Mouse (Mus musculus) forebrain, postnatal 0 days (tissue): ENCODE data around the gene Tob2. TPM values are rescaled to one million over a fixed set of nuclear protein-coding genes. Genes with fewer than 3 reads are reported as not detected.

ENCODE experiments used
- ATAC-seq: fragments of 200-750 bp; cut with Nextera tagmentation; 2 replicates; pipeline ENCODE4 v1.8.0; 2017; ENCODE audit warnings: mild to moderate bottlenecking, moderate library complexity
- DNase-seq: peaks from one replicate; pipeline ENCODE4 v3.0.0-alpha.2; 2015
- H3K27ac ChIP-seq: fragments of 300-500 bp; sonication (generic); 2 replicates; pipeline ENCODE4 v1.5.1; 2014; ENCODE audit warnings: low read depth, mild to moderate bottlenecking, antibody characterized with exemption, low read length, moderate library complexity, mixed read lengths
- H3K27me3 ChIP-seq: fragments of 300-500 bp; sonication (generic); 2 replicates; pipeline ENCODE4 v1.6.1; 2014; ENCODE audit warnings: mild to moderate bottlenecking, low read length, mixed read lengths; ENCODE audit not compliant: insufficient read depth
- H3K36me3 ChIP-seq: fragments of 300-500 bp; sonication (generic); 2 replicates; pipeline ENCODE4 v1.6.1; 2014; ENCODE audit warnings: mild to moderate bottlenecking, moderate library complexity; ENCODE audit not compliant: insufficient read depth
- H3K4me1 ChIP-seq: fragments of 300-500 bp; sonication (generic); 2 replicates; pipeline ENCODE4 v1.6.1; 2014; ENCODE audit warnings: antibody characterized with exemption; ENCODE audit not compliant: insufficient read depth
- H3K4me2 ChIP-seq: fragments of 300-500 bp; sonication (generic); 2 replicates; pipeline ENCODE4 v1.6.1; 2014; ENCODE audit warnings: low read depth, mild to moderate bottlenecking, moderate library complexity
- H3K4me3 ChIP-seq: fragments of 300-500 bp; sonication (generic); 2 replicates; pipeline ENCODE4 v1.5.1; 2014; ENCODE audit warnings: low read depth, low read length, mixed read lengths
- H3K9ac ChIP-seq: fragments of 300-500 bp; sonication (generic); 2 replicates; pipeline ENCODE4 v1.6.1; 2014; ENCODE audit warnings: mild to moderate bottlenecking
- H3K9me3 ChIP-seq: fragments of 300-500 bp; sonication (generic); 2 replicates; pipeline ENCODE4 v1.6.1; 2016; ENCODE audit warnings: low read length
- CTCF ChIP-seq: sonication (generic); IDR thresholded peaks from 2 replicates; pipeline ENCODE4 v1.5.1; 2016; ENCODE audit warnings: antibody characterized with exemption, control low read depth, low read depth
- whole genome bisulfite sequencing: fragments of 180-500 bp; shearing (Covaris S2); extraction: QIAGEN DNeasy Blood & Tissue Kit; methylation state at CpG from one replicate; pipeline ENCODE4 v1.1.7; 2014; 5-methylcytosine and 5-hydroxymethylcytosine counted together
- polyA plus RNA-seq: library from polyadenylated mRNA; unstranded; fragments of >200 nt; fragmentation: Nextera tagmentation; extraction: Ambion mirVana; gene quantifications from 2 replicates; pipeline ENCODE4 v1.2.1, GENCODE M21; 2015
- total RNA-seq: library from RNA; depleted of rRNA; stranded (reverse); fragments of >200 nt; gene quantifications from 2 replicates; pipeline ENCODE4 v1.2.3, GENCODE M21; 2014

Tob2 gene
- total and polyA plus RNA-seq, 2 experiments from 2014 or later, result 11.4 to 13.0 TPM

DNA sequence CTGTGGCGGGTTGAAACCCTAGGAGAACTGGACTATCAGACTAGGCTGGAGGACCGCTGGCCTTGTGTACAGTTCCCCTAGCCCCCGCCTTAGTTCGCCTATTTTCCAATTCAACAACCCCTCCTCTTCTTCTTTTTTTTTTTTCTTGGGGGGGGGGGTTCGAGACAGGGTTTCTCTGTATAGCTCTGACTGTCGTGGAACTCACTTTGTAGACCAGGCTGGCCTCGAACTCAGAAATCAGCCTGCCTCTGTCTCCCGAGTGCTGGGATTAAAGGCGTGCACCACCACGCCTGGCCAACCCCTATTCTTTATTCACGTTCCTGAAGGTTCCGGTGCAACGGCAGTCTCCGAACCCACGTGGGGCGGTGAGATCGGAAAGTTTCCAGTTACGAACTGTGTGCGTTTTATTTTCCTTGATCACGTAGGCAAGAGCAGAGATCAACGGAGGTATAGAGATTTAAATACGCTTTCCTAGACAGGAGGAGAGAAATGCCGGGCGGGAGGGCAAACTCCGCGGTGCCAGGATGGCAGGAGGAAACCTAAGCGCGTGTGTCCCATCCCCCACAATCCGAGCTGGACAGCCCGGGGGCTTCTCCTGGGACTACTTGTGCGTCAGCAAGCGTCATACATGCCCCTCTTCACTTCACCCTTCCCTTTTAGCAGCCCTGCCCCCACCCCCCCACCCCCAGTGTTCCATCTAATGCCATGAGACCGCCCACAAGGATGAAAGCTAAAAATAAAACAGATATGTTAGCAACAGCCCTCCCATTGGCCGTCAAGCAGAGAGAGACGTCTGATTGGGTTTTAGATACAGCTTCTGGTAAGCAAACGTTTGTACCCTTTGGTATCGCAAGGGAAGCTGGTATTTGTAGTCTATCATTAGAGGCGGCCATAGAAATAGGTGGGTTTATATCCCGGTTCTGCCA, 997 bp upstream of the Tob2 start:
- peaks cover 7% of the 10 kb centered on the region; the same call in 1 of the 2 replicates for H3K36me3 ChIP-seq
- H3K4me2 ChIP-seq, result peak overlapping the region; percentile 85
- no peaks in the 10 kb centered on the region for H3K27me3 ChIP-seq
- 2% methylated on average over 39 of the region's 39 CpGs for WGBS
- peak overlapping the region; percentile 67 for H3K9ac ChIP-seq
- no peaks in the 10 kb centered on the region for H3K9me3 ChIP-seq
- peak overlapping the region; percentile 81 for H3K4me3 ChIP-seq
- ATAC-seq (peak; percentile 91), DNase-seq (peak; percentile 95)
- peak overlapping the region; percentile 95 for H3K27ac ChIP-seq
- no peak for TF ChIP-seq CTCF
- H3K4me1 ChIP-seq, result peaks cover 14% of the 10 kb centered on the region

DNA sequence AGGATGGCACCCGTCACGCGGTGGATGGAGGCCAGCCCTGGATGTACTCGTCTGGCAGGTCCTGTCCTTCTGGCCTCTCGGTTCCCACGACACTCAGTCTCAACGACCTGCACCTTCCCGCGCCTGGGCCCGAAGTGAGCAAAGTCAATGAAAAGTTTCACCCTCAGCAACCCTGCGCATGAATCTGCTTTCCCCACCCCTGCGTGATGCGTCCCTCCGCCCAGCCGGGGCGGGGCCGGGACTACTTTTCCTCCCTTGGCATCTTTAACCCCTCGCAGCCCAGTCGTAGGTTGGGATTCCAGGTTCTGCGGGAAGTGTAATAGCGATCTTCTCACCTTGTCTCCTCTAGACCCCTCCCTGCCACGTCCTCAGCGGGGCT, 469 bp downstream of the Tob2 start:
- ATAC-seq, result no peak

DNA sequence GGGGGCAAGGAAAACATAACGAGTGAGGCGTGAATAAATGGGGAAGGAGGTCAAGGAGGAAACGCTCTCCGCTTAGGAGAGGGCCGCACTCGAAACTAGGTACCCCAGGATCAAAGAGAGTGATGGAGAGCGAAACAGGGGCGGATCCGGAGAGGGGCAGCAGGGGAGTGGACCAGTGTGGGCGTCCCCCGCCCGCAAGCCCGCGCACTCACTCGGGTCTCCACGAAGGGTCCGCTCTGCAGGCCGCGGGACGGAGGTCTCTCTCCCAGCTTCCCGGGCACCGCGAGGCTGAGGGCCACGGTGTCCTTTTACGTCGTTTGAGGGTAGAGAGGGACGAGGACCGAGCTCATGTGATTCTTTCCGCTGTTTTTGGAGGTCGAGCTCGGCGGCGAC, 876 bp downstream of the Tob2 start:
- H3K9me3 ChIP-seq, result no peaks in the 10 kb centered on the region
- H3K9ac ChIP-seq, result peak overlapping the region; percentile 67
- no peaks in the 10 kb centered on the region for H3K27me3 ChIP-seq
- H3K36me3 ChIP-seq, result peaks cover 4% of the 10 kb centered on the region; the same call in 1 of the 2 replicates
- DNase-seq, result no peak
- H3K27ac ChIP-seq, result peak overlapping the region; percentile 95
- TF ChIP-seq CTCF, result no peak
- H3K4me3 ChIP-seq, result peak overlapping the region; percentile 81
- H3K4me1 ChIP-seq, result peaks cover 14% of the 10 kb centered on the region
- WGBS, result under 1% methylated on average over 33 of the region's 33 CpGs
- H3K4me2 ChIP-seq, result peak overlapping the region; percentile 85
- no peak for ATAC-seq

More for the DNA sequence above, 469 bp downstream of the Tob2 start:
- Histone ChIP-seq H3K4me3 (peak overlapping the region; percentile 81), H3K36me3 (0 out of 2 replicates have a peak, but pooled peaks cover 4% of the 10 kb centered on the region), H3K27ac (peak overlapping the region; percentile 95), H3K9me3 (no peaks in the 10 kb centered on the region), H3K4me1 (peaks cover 14% of the 10 kb centered on the region), H3K4me2 (peak overlapping the region; percentile 85), H3K9ac (peak overlapping the region; percentile 67), H3K27me3 (no peaks in the 10 kb centered on the region)
- WGBS, result 0% methylated on average over 23 of the region's 23 CpGs
- DNase-seq, result peak; percentile 95
- TF ChIP-seq CTCF, result no peak

DNA sequence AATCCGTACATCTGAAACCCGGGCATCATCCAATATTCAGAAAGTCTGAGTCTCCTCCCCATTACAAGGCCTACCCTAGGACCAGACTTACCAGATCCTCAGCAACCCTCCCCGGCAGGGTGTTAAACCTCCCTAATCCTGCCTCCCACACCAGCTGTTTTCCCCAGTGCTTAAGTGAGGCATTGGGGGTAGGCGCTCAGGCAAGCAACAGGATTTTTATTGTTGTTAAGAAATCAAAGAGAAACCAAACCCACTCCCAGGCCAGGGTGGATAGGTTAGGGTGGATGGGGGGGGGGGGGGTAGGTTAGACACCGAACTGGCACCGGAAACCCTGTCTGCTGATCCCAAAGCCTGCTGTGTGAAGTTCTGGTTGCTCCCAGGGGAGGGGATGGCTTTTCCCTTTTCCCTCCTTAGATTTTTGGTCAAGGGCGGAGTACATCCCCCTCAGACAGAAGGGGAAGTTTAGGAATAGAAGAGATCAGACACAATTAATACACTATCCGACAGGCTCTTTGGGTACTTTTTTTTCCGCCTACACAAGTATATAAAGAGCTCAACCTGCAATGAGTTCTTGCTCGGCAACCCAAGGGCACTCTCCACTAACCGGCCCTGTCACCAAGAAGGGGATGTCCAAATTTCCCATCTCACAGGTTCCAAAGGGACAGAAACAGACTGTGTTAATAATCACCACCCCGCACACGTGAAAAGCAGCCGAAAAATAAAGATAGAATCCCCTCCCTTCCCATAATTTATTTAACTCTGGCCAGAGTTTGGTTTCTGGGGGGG, 1.5 kb downstream of the Tob2 start:
- Histone ChIP-seq H3K27ac (peak overlapping the region; percentile 95; the same call in 1 of the 2 replicates), H3K4me1 (peaks cover 14% of the 10 kb centered on the region), H3K36me3 (peaks cover 4% of the 10 kb centered on the region; the same call in 1 of the 2 replicates), H3K9ac (peak overlapping the region; percentile 67), H3K4me3 (peak overlapping the region; percentile 81), H3K4me2 (peak overlapping the region; percentile 85), H3K27me3 (no peaks in the 10 kb centered on the region), H3K9me3 (no peaks in the 10 kb centered on the region)
- no peak for ATAC-seq
- TF ChIP-seq CTCF, result no peak
- 2% methylated on average over 14 of the region's 14 CpGs for WGBS
- no peak for DNase-seq

DNA sequence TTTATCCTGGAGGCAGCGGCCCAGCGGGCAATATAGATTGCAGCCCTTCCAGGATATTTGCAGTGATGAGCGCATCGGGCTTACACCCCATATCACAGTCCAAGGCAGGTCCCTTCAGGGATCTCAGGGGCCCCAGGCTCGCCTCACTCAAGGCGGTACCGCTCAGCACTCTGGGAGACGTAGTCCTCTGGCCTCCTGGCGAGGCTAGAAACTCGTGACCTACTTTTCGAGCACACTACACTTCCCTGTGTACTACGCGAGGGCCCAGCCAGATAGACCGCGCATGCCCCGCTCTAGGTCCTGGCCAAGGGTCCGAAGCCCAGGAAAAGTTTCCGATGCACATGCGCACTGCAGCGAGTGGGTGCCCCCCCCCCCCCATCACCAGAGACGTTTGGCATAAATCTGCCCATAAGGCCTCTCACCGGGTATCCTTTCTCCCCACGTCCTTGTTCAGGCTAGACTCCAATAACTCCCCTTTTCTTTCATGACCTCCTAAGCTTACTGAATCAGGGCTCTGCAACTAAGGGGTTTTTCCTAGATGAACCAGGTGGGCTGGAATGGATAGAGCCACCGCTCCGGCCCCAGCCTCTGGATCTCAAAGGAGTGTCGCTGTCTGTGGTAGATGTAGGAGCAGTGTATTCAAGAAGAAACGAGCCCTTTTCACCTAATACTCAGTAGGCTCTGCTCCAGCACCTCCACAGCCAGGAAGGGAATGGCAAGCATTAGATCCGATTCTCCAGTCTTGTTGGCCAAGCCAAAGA, 2.4 kb downstream of the Tob2 start:
- H3K9me3 ChIP-seq, result no peaks in the 10 kb centered on the region
- no peak for TF ChIP-seq CTCF
- H3K9ac ChIP-seq, result peak overlapping the region; percentile 67
- peaks cover 14% of the 10 kb centered on the region for H3K4me1 ChIP-seq
- H3K27me3 ChIP-seq, result no peaks in the 10 kb centered on the region
- ATAC-seq (peak; percentile 84), DNase-seq (peak; percentile 90)
- WGBS, result 2% methylated on average over 28 of the region's 28 CpGs
- H3K27ac ChIP-seq, result peak overlapping the region; percentile 95
- peaks cover 11% of the 10 kb centered on the region for H3K36me3 ChIP-seq
- peak overlapping the region; percentile 85 for H3K4me2 ChIP-seq
- peak overlapping the region; percentile 81 for H3K4me3 ChIP-seq

DNA sequence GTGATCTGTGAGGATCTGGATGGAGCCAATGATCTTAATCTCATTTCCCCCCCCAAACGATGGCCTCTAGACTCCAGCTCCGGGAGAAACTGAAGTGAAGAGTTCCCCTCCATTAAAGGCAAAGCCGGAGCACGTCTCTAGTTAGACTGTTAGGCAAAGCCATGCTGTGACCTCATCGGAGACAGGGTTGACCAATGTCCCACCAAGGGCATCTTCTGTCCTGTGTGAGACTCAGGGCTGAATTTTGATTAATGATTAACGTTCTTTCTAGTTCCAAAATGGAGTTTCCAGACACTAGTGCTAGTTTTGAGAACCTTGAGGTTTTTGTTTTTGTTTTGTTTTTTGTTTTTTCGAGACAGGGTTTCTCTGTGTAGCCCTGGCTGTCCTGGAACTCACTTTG, 5.5 kb downstream of the Tob2 start:
- no peak for ATAC-seq

More for the DNA sequence above, 5.5 kb downstream of the Tob2 start:
- no peak for TF ChIP-seq CTCF
- DNase-seq, result no peak
- no peaks in the 10 kb centered on the region for H3K9me3 ChIP-seq
- no peaks in the 10 kb centered on the region for H3K27me3 ChIP-seq
- H3K27ac ChIP-seq, result no peak overlapping the region
- H3K4me2 ChIP-seq, result no peak overlapping the region
- H3K4me3 ChIP-seq, result no peak overlapping the region
- H3K36me3 ChIP-seq, result peaks cover 32% of the 10 kb centered on the region
- 92% methylated on average over 7 of the region's 7 CpGs for WGBS
- 0 out of 2 replicates have a peak, but pooled peaks cover 5% of the 10 kb centered on the region for H3K4me1 ChIP-seq
- H3K9ac ChIP-seq, result no peak overlapping the region
